Mouse (Mus musculus) hindlimb bud, embryonic 11.5 days (tissue): ENCODE data around the gene Pml.

Source experiments
- DNase-seq: peaks from one replicate; pipeline ENCODE4 v3.0.0-alpha.2; 2012; ENCODE audit warnings: low read depth, low spot score; ENCODE audit errors: extremely low spot score

The Pml gene

DNA sequence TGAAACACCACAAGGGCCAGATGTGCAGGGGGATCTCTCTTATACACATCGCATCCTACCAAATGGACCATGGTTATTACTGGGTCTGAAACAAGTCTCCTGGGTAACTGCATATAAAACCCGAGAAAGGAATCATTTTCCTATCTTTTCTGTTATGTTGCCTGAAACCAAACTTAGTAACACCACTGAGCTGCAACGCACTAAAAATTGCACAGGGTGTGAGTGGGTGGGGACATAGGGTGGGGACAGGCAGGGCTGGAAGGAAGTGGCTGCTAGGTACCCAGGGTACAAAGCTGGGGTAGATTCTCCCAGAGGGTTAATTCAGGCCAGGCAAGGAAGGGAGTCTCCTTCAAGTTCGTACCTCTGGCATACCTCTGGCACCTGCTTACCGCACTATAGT lies 6.9 kb downstream of the Pml start:
- DNase-seq: no peak

DNA sequence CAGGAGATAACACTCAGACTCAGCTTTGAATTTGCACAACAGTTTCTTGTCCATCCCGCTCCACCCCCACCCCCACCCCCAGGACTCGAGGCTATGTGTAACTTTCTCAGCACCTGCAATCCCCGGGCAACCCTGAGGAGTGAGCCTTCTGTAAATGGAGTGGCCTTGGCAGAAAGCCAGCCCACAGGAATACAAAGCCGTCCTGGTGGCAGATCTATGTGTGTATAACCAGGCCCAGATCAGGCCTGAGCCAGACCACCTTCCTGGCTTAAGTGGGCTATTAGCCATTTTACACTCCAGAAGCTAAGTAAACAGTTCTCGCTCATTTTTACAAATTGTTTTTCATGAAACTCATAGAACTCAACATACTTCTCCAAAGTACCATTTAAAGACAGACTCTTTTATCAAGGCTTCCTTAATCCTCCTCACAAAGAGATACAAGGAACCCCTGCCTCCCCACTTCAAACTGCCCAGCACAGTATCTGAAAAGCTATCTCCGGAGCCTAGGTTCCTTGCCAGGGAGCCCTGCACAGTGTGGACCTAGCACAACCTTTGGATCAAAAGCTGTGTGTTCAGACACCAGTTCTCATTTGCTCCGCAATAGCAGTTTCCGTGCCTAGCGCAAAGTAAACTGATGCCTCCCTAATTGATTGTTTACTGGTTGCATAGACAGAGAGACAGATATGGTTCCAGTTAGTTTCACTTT lies 7.7 kb downstream of the Pml start:
- DNase-seq: no peak

DNA sequence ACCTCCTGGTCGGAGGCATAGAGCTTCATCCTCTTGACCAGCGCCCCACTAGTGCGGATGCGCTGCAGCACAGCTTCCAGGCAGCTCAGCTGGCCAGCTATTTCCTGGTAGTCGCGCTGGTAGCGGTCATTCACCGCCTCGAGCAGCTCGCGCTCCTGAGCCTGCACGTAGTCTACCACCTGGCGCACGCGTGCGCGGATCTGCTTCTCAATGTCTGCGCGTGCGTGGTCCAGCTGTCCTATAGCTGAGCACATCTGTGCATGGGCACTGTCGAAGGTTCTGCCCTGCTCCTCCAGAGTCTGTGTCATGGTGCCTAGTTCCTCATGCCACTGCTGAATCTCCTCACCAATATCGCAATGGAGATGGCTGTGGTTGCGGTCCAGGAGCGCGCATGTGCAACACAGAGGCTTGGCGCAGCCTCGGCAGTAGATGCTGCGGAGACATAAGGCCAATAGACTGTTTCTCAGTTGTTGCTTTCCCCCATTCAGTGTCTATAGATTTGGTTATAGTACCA lies 15.0 kb downstream of the Pml start:
- no peak for DNase-seq

DNA sequence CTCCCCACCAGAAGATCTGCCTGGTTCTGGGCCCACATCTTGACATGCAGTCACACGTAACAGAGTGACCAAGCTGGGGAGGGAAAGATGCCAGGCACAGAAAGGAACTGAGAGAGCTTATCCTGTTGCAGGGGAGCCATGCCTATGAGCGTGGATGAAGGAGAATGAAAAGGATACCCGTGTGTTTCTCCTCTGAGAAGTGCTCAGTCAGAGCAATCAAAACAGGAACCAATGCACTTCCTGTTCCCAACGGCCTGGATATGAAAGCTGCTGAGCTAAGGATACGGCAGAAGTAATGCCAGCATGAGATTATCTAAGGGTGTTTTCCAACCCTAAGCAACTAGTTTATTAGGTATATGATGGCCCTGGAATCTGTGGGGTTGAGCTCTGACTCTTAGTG lies 17.2 kb downstream of the Pml start:
- no peak for DNase-seq

DNA sequence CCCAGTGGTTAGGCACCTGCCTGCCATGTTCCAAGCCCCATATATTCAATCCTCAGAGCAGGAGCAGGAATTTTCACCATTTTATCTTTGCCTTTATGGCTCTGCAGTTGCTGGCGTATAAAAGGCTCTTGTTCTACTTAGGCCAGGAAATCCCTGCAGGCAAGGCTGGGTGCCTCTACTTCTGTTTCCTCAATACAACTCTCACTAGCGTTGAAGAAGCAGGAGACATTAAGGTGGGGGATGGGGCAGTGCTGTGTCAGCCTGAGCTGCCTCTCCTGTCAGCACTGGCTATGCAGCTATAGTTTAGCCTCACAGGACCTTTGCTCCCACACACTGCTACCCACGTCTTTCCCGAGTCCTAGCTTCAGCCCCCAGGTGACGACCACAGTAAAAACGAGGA lies 17.8 kb downstream of the Pml start:
- DNase-seq: no peak

DNA sequence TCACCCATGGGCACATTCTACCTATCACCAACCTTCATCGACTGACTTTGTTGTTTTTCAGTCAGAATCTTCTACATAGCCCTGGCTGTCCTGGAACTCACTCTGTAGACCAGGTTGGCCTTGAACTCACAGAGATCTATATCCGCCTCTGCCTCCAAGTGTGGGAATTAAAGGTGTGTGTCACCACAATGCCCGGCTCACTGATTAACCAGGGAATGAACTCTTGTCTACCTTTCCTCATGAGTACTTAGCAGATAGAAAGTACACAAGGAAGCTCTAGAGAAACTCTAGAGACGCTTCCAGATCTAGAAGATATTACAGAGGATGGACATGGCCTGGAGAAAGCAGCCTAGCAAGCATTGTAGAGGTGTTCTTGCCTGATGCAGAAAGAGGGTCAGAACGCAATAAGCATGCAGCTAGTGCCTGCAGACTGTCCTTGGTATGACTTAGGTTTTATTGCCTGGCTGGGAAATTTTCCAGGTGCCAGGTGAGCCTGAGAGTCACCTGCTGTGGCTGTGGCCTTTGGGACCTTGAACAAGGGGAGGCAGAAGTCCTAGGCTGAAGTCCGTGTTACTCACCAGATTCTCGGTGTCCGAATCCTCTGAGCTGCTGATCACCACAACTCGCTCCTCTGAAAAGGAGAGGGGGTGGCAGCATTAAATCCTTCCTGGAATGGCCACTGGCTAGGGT lies 20.7 kb downstream of the Pml start:
- no peak for DNase-seq

DNA sequence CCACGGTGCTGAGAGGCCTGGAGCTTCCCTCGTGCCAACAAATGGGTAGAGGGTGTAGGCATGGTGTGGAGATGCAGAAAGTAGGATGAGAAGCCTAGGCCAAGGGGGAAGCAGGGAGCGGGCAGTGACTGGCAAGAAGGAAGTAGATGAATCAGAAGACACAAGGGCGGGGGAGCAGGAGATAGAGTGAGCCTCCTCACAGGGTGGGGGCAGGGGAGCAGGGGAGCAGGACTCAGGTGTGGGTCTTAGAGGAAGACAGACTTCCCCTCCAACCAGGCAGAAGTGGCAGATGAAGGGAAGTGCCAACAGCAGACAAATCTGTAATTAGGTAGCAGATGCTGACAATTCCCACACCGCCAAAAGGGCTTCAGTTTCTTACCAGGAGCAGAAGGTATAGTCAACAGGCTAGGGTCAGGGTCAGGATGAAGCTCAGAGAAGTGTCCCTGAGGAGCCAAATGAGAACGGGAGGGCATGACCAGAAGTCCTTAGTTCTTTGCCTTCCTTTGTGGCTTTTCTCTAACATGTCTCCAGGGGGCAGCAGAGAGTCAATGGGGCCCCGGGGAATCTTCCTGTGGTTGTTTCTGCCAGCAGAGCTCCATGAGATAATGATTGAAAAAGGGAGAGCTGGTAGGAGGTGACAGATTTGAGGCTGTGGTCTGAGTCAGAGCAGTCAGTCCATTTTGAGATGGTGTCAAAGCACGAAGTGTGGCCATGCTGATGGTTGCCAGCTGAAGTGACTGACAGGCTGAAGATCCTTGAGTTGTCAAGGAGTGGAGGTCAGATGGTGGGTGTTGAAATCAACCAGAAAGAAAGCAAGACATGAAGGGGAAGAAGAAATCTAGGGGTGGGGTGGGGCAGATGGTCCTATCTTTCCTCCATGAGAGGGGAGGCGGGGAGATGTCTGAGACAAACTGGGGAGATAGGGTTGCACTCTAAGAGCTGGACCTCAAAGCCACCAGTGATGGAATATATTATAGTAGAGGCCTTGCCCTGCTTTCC lies 23.4 kb downstream of the Pml start:
- no peak for DNase-seq

DNA sequence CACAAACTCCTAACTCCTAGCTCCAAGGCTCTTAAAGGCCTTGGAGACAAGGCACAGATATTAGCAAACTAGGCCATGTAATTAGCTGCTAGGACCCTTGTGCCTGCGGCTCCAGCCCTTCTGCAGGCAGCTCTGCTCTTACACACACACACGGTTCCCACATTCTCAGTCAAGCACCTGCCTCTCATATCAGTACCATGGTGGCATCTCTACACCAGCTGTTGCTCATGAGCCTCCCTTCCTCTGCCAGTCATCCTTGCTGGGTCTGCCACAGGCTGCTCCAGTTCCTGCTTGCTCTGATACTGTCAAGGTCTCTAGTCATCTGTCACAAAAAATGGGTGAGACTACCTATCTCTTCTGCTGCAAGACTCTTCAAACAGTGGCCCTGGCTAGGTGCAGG lies 25.2 kb downstream of the Pml start:
- DNase-seq: no peak

DNA sequence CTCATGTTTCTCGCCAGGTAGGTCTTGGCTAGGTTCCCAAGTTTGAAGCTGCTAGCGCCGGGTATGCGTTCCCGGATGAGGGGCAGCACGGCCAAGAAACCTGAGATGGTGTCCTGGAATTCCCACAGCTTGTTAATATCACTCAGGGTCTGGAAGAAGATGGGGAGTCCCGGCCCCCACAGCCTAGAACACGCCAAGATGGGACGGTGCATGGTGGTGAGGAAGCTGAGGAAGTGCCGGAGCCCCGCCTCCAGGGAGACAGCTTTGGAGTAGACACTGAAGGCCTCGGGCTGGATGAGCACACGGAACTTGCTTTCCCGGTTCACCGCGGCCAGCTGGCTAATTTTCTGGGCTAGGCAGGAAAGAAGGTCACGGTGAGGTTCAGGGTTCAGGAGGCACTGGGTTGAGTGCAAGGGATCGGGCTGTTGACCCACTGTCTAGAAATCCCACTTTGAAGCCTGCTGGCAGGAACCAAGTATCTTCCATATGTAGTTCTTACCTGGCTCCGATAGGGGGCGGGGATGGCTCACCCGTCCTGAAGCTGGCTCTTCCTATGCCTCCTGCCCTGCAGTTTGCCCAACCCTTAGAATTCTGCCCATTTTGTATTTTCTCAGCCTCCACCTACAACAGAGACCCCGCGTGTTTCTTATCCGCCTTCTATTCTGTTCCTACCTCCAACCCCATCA lies 29.2 kb downstream of the Pml start:
- no peak for DNase-seq

DNA sequence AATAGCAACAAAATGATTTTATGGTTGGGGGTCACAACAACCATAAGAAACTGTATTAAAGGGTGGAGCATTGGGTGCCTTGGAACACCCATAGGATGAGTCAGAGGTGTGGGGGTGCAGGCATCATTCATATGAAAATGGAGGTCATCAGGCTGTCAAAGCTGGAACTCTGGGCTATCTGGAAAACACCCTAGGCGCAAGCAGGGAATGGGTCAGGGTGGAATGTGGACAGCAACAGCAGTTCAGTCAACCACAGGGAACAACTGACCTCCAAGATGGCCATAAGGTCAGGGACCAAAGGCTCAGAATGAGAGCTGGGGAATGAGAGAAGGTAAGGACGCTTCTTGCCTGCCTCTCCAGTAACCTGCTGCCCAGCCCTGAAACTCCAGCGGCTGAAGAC lies 31.0 kb downstream of the Pml start:
- no peak for DNase-seq

DNA sequence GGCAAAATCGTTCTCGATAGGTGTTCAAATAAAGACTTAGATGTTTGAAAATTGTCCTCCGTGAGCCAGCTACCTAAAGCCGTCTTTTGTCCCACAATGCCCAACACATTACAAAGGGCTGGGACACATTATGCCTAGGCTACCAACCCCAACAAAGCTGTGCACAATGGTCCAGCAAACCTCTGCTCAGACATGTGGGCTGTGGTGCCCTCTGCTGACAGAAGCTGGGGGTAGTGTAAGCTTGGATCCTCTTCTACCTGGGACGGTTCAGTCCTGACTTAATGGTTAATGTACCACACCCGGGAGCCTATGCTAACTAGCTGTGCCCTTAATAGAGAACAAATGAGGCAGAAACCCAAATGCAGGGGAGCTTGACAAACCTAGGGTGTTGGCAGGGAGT lies 33.2 kb downstream of the Pml start:
- no peak for DNase-seq

DNA sequence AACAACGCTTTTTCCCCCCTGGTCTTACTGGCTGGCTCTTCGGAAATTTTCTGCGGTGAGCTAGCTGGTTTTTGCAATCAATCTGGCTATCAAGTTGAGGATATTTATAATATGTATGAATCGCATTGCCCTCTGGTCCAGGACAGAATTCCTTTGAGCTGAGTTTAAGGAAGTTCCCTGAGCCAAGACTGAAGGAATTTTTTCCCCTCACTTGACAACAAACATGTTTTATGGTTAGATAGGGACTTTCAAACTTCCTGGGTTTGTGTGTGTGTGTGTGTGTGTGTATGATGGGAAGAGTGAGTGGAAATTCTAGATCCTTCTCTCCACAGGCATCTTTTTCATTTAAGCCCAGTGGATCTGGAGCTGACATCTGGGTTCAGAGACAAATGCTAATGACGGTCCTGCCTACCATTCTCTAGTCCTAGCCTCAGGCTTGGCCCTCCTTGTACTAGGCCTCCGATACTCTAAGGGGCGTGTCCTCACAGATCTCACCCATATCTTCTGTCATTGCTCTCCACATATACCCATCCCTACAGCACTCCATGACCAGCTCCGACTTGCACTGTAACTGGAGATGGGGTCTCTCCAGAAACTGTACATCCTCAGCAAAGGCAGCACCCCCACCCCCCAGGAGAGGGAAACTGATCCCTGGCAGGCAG lies 34.9 kb downstream of the Pml start:
- no peak for DNase-seq

DNA sequence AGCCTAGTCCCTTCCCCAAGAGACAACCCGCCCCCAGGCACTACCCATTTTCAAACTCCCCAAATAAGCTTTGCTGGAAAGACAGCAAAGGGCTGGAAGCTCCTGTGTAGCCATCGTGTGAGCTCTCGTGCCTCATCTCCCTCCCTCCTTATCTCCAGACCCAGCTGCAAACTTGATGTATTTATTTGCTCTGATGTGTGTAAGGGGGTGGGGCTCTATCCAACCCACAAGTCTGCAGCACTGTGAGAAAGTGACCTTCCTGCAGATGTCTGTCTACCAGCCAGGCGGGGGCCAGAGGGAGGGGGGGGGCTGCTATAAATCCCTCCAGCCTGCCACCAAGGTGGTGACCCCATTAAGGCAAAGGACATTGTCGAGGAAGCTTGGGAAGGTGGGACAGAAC lies 35.7 kb downstream of the Pml start:
- no peak for DNase-seq

DNA sequence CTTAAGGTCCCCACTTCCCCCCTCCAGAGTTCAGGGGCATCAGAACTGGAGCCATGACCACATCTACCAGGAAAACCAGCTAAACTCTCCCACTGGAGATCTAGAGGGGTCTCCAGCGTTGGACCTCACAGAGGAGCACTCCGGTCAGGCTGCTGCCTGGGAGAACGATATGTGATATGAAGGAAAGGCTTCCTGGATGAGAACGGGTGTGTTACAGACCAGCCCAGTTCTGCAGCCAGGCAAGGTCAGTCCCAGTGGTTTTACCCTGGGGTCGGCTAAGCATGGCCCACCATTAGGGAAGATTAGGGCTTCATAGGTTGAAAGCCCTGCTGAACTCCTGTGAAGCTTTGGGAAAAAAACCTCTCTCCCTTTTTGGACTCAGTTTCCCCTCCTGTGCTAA lies 36.2 kb downstream of the Pml start:
- DNase-seq: no peak

DNA sequence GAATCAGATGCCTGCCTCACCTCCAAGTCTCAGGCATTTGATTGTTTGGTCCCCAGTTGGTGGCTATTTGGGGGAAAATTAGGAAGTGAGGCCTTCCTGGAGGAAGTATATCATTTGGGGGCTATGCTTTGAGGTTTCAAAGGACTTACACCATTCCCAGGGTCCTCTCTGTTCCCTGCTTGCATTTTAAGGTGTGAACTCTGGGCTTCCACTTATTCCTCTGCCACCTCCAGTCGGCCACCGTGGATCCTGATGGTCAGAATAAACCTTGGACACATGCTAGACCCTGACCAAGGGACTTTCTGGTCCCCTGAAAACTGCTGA lies 39.3 kb downstream of the Pml start:
- no peak for DNase-seq

DNA sequence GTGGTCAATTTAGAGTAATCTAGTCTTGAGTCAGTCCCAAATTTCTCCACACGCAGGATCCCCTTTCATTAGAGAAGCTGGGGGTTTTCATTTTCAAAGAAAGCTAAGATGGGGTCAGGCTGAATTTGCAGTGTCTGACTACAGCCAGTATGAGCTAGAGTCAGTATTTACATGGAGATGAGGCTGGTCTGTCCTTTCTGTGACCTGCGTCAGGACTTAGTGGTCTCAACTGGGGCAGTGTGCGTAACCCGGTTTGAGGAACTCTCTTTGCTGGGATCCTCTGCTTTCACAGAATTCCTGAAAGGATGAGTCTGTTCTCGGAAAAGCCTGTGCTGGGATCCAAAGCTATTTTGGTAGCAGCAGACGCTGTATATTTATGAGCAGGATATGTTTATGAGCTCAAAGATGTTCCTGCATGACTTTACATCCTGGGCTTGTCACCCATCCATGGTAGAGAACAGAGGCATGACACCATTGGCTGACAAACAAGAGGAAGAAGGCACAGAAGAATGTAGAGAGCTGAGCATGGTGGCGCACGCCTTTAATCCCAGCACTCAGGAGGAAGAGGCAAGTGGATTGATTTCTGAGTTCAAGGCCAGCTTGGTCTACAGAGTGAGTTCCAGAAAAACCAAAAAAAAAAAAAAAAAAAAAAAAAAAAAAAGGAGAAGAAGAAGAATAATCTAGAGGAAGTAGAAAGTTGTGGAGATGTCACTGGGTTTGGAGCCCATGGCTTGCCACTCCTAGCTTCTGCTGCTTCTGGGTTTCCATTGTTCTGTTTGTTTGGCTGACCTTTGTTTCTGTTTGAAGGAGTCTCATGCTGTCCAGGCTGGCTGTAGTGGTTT lies 39.9 kb downstream of the Pml start:
- DNase-seq: no peak

DNA sequence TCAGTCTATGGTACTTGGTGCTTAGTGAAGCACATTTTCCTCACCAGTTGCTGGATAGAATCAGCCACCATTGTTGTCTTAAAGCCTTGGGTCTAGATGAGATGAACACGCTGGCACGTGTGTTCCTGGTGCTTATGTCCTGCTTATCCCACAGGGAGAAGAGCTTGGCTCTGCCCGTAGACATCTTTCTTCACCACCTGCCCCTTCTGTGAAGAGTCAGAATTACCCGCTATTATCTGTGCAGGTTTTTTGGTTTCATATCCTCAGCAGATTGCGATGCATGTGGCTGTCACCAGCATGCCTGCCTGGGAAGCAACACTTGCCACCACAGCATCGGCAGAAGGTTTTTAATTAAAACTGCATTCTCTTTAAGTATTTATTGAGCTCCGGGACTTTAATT lies 43.6 kb downstream of the Pml start:
- no peak for DNase-seq

DNA sequence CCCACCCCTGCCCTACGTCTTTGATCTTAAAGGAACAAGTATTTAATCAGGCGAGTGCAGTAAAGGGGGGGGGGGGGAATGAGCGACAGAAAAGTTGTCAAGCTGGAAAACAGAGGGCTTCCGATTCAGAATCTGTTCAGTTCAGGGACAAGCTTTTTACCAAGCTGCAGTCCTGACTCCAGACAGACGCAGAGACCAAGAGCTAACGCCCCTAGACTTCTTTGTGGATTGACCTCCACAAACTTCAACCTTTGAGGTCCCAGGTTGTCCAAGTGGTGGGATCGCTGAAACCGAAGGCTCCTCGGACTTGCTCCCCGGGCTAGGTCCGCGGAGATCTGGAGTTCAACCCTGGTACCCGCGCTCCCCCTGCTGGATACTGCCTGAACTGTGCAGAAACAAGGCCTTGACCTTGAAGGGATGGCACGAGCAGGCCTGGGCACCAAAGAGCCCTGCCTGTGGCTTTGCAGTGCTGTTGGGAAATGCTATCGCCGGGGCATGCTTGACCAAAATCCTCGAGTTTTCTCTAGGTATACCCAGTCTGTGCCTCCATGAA lies 45.1 kb downstream of the Pml start:
- peak; percentile 72 for DNase-seq
